Mouse (Mus musculus): ENCODE data around the gene Ogdh. TPM values are rescaled to one million over a fixed set of nuclear protein-coding genes. Genes with fewer than 3 reads are reported as not detected.

Gene Ogdh
- total and polyA plus RNA-seq, 3 experiments: 91.8 to 118 (median 94.9) TPM

DNA sequence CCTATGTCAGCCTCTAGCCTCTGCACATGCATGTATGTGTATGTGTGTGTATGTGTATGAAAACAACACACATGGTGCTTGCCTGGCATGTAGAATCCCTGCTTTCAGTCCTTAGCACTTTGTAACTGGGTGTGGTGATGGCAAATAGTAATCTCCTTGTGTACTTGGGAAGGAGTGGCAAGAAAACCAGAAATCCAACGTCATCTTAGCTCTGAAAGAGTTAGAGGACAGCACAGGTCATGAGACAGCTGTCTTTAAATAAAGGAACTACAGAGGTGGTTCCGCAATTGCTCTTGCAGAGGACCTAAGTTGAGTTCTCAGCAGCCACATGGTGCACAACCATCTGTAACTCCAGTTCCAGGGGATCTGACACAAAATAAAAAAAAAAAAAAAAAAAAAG lies 8.0 kb downstream of the Ogdh start:
- H3K4me3 ChIP-seq (ENCODE audit: control insufficient read depth in 1 of 2, insufficient read depth in 1 of 2, low read depth in 2 of 2, low read length in 2 of 2): no peak overlapping the region
- H3K27ac ChIP-seq (ENCODE audit: control insufficient read depth, low read depth, low read length): no peak overlapping the region
- DNase-seq (ENCODE audit: low read depth, low spot score): no peak
- H3K4me1 ChIP-seq (ENCODE audit: control insufficient read depth in 1 of 2, insufficient read depth in 2 of 2, low read length in 2 of 2): peaks cover 2 to 3% of the 10 kb centered on the region in 2 experiments; a peak in 2 of 4 replicates
- peaks cover 13% of the 10 kb centered on the region for H3K79me2 ChIP-seq (ENCODE audit: control insufficient read depth, insufficient read depth, low read length, poor library complexity)
- no peaks in the 10 kb centered on the region for H3K9me3 ChIP-seq (replicated peaks; ENCODE audit: insufficient read depth, low read length)
- no peaks in the 10 kb centered on the region for H3K27me3 ChIP-seq (ENCODE audit: control insufficient read depth in 1 of 2, insufficient read depth in 2 of 2, low read length in 2 of 2)
- H3K36me3 ChIP-seq (ENCODE audit: control insufficient read depth in 1 of 2, insufficient read depth in 2 of 2, low read length in 2 of 2): peaks cover 18 to 38% of the 10 kb centered on the region in 2 experiments
- no peak overlapping the region for H3K9ac ChIP-seq (ENCODE audit: control insufficient read depth, low read depth, low read length, poor library complexity, severe bottlenecking)
- TF ChIP-seq RAD21 (IDR thresholded peaks at IDR 0.05; ENCODE audit: low read depth, low read length) (no peak), MEF2A (IDR thresholded peaks at IDR 0.05; ENCODE audit: extremely low read depth, insufficient replicate concordance, low read depth, low read length, poor library complexity, severe bottlenecking) (no peak), TAL1 (IDR thresholded peaks at IDR 0.05; ENCODE audit: low read length) (no peak), JUND (IDR thresholded peaks at IDR 0.05; ENCODE audit: low read depth, low read length) (no peak), BHLHE40 (IDR thresholded peaks at IDR 0.05; ENCODE audit: borderline replicate concordance, low read depth, low read length) (no peak), USF1 (IDR thresholded peaks at IDR 0.05; ENCODE audit: low read depth, low read length) (no peak), POLR2AphosphoS2 (IDR thresholded peaks at IDR 0.05; ENCODE audit: low read length) (no peak)

DNA sequence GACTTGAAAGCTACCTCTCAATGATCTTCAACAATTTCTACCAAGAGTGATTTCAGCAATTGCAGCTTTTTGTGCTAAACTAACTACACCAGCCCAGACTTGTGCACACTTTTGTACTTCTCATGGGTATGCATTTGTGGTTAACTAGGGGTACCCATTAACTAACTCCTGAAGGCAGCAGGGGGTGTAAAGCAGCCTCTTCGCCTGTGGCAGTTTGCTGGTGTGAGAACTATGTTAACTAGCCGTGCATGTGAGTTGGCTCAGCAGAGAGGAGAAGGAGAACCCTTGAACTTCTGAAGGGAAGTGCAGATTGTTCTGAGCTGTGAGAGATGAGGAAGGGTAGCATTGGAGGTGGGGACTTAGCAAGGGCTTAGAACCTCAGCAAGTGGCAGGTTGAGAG lies 11.4 kb downstream of the Ogdh start:
- no peak overlapping the region for H3K9ac ChIP-seq (ENCODE audit: control insufficient read depth, low read depth, low read length, poor library complexity, severe bottlenecking)
- peaks cover 0 to 30% of the 10 kb centered on the region in 2 experiments; a peak in 3 of 4 replicates for H3K36me3 ChIP-seq (ENCODE audit: control insufficient read depth in 1 of 2, insufficient read depth in 2 of 2, low read length in 2 of 2)
- no peak overlapping the region for H3K4me3 ChIP-seq (ENCODE audit: control insufficient read depth in 1 of 2, insufficient read depth in 1 of 2, low read depth in 2 of 2, low read length in 2 of 2)
- H3K27ac ChIP-seq (ENCODE audit: control insufficient read depth, low read depth, low read length): no peak overlapping the region
- no peaks in the 10 kb centered on the region for H3K9me3 ChIP-seq (replicated peaks; ENCODE audit: insufficient read depth, low read length)
- no peak for TF ChIP-seq ZMIZ1 (IDR thresholded peaks at IDR 0.05; ENCODE audit: low read depth, low read length)
- no peak for TF ChIP-seq MAX (IDR thresholded peaks at IDR 0.05; ENCODE audit: low read length)
- no peak for TF ChIP-seq POLR2AphosphoS5 (IDR thresholded peaks at IDR 0.05; ENCODE audit: borderline replicate concordance, low read depth, low read length)
- TF ChIP-seq BHLHE40 (IDR thresholded peaks at IDR 0.05; ENCODE audit: borderline replicate concordance, low read depth, low read length): no peak
- TF ChIP-seq CTCF (IDR thresholded peaks at IDR 0.05 in 2 of 3, conservative IDR thresholded peaks at IDR 0.05 in 1 of 3; ENCODE audit: control insufficient read depth in 1 of 3, insufficient read depth in 1 of 3, low read depth in 2 of 3, low read length in 3 of 3, poor library complexity in 1 of 3, severe bottlenecking in 1 of 3): no peak
- TF ChIP-seq GABPA (IDR thresholded peaks at IDR 0.05; ENCODE audit: low read depth, low read length): no peak
- TF ChIP-seq USF1 (IDR thresholded peaks at IDR 0.05; ENCODE audit: low read depth, low read length): no peak
- no peak for TF ChIP-seq CHD2 (IDR thresholded peaks at IDR 0.05; ENCODE audit: low read length)
- no peak for TF ChIP-seq MYC (IDR thresholded peaks at IDR 0.05; ENCODE audit: low read depth, low read length)
- TF ChIP-seq NRF1 (IDR thresholded peaks at IDR 0.05; ENCODE audit: insufficient read depth, low read depth, low read length, poor library complexity, severe bottlenecking): no peak
- TF ChIP-seq ETS1 (IDR thresholded peaks at IDR 0.05; ENCODE audit: low read depth, low read length): no peak
- no peak for TF ChIP-seq MXI1 (IDR thresholded peaks at IDR 0.05; ENCODE audit: low read depth, low read length)
- no peak for TF ChIP-seq E2F4 (IDR thresholded peaks at IDR 0.05; ENCODE audit: borderline replicate concordance, low read depth, low read length)
- TF ChIP-seq CHD1 (IDR thresholded peaks at IDR 0.05; ENCODE audit: low read depth, low read length): no peak
- no peak for TF ChIP-seq ZC3H11A (IDR thresholded peaks at IDR 0.05; ENCODE audit: low read depth, low read length)
- no peak for TF ChIP-seq GATA1 (IDR thresholded peaks at IDR 0.05; ENCODE audit: low read depth, low read length)
- TF ChIP-seq ZKSCAN1 (IDR thresholded peaks at IDR 0.05; ENCODE audit: low read depth, low read length): no peak
- H3K79me2 ChIP-seq (ENCODE audit: control insufficient read depth, insufficient read depth, low read length, poor library complexity): no peaks in the 10 kb centered on the region
- H3K27me3 ChIP-seq (ENCODE audit: control insufficient read depth in 1 of 2, insufficient read depth in 2 of 2, low read length in 2 of 2): no peaks in the 10 kb centered on the region
- DNase-seq (ENCODE audit: low read depth, low spot score): no peak
- H3K4me1 ChIP-seq (ENCODE audit: control insufficient read depth in 1 of 2, insufficient read depth in 2 of 2, low read length in 2 of 2): peaks cover 0 to 3% of the 10 kb centered on the region in 2 experiments; a peak in 1 of 4 replicates
